9 mouse cellular contexts compared by ENCODE assay signal in the genomic region with DNA sequence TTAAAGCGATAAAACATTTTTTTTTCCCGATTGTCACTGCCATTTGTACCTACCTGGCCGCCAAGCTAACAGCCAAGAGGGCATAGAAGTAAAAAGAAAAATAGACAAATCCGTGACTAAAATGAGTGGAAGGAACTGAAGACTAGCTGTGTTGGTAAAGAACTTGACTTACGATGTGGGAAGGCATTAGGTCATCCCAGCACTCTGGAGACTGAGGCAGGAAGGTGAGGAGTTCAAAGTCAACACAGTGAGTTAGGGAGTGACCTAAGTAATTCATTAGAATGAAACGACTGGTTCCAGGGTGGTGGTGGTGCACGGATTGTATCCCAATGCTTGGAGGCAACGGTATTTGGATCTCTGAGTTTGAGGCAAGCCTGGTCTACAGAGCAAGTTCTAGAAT. TPM values are rescaled to one million over a fixed set of nuclear protein-coding genes. Genes with fewer than 3 reads are reported as not detected.
DNase-seq lines count a peak whose midpoint lies in the region; ATAC-seq lines count a peak whose summit lies in the region.
"Had no signal": no experiment of that assay in that cellular context is flagged by ENCODE, and none has a peak within 500 bp of the region (broad histone marks: within the 10 kb centered on the region; RNA-seq: fewer than 3 reads in every experiment).

No protein-coding gene starts in this region.

- peak overlapping the region; percentile 13; the same call in 1 of the 2 replicates for H3K4me3 ChIP-seq in kidney, embryonic 14.5 days (ENCODE audit: low read length)
- peak overlapping the region; percentile 80 for H3K4me3 ChIP-seq in embryonic facial prominence, embryonic 10.5 days
- peak overlapping the region; percentile 74 for H3K4me3 ChIP-seq in hindbrain, embryonic 15.5 days
- H3K4me3 ChIP-seq in midbrain, embryonic 16.5 days (ENCODE audit: low read depth, low read length): peak overlapping the region; percentile 85

- H3K9ac ChIP-seq in kidney, embryonic 14.5 days (ENCODE audit: low read depth, low read length): no peak overlapping the region
- no peak overlapping the region for H3K9ac ChIP-seq in hindbrain, embryonic 15.5 days
- H3K9ac ChIP-seq in midbrain, embryonic 16.5 days (ENCODE audit: low read depth, low read length): 0 out of 2 replicates have a peak overlapping the region, but pooled peaks have one; percentile 4

- no peak for ATAC-seq in kidney, embryonic 14.5 days (ENCODE audit: low FRiP score, low TSS enrichment)
- ATAC-seq in hindbrain, embryonic 15.5 days (ENCODE audit: low FRiP score, low read depth): 0 out of 2 replicates have a peak, but pooled peaks have one; percentile 40
- ATAC-seq in midbrain, embryonic 16.5 days: peak; percentile 43

- H3K4me2 ChIP-seq in kidney, embryonic 14.5 days (replicated peaks; ENCODE audit: low read depth, low read length): peak overlapping the region; percentile 6; the same call in 1 of the 2 replicates
- H3K4me2 ChIP-seq in hindbrain, embryonic 15.5 days: peak overlapping the region; percentile 40
- H3K4me2 ChIP-seq in midbrain, embryonic 16.5 days (ENCODE audit: low read length): peak overlapping the region; percentile 45

- no peak for DNase-seq in kidney, postnatal 10 days
- DNase-seq in embryonic facial prominence, embryonic 10.5 days (ENCODE audit: low spot score): no peak
- DNase-seq in cerebellum, postnatal 4 days (ENCODE audit: low spot score in 2 of 2): no peak
- no peak for DNase-seq in frontal cortex, postnatal 10 days (ENCODE audit: low spot score in 2 of 2)
- no peak for DNase-seq in urinary bladder, postnatal 25 days (ENCODE audit: low spot score)

- H3K9me3 ChIP-seq in kidney, embryonic 14.5 days (ENCODE audit: control insufficient read depth, low read length): no peaks in the 10 kb centered on the region
- no peaks in the 10 kb centered on the region for H3K9me3 ChIP-seq in embryonic facial prominence, embryonic 10.5 days
- H3K9me3 ChIP-seq in hindbrain, embryonic 15.5 days: no peaks in the 10 kb centered on the region
- no peaks in the 10 kb centered on the region for H3K9me3 ChIP-seq in midbrain, embryonic 16.5 days (replicated peaks; ENCODE audit: control insufficient read depth, low read length, poor library complexity, severe bottlenecking)

- no peaks in the 10 kb centered on the region for H3K27me3 ChIP-seq in kidney, embryonic 14.5 days (ENCODE audit: control insufficient read depth, insufficient read depth, low read length)
- H3K27me3 ChIP-seq in embryonic facial prominence, embryonic 10.5 days (replicated peaks; ENCODE audit: low read depth, poor library complexity, severe bottlenecking): no peaks in the 10 kb centered on the region
- H3K27me3 ChIP-seq in hindbrain, embryonic 15.5 days: no peaks in the 10 kb centered on the region
- no peaks in the 10 kb centered on the region for H3K27me3 ChIP-seq in midbrain, embryonic 16.5 days (ENCODE audit: control insufficient read depth, insufficient read depth, low read depth, low read length)
- H3K27me3 ChIP-seq: Patski had no signal

- H3K36me3 ChIP-seq in kidney, embryonic 14.5 days (ENCODE audit: control insufficient read depth, insufficient read depth, low read length): peaks cover 11% of the 10 kb centered on the region; the same call in 1 of the 2 replicates
- H3K36me3 ChIP-seq in embryonic facial prominence, embryonic 10.5 days (replicated peaks): peaks cover 28% of the 10 kb centered on the region
- H3K36me3 ChIP-seq in hindbrain, embryonic 15.5 days: peaks cover 5% of the 10 kb centered on the region; the same call in 1 of the 2 replicates
- H3K36me3 ChIP-seq in midbrain, embryonic 16.5 days (ENCODE audit: control insufficient read depth, insufficient read depth, low read length): peaks cover 5% of the 10 kb centered on the region; the same call in 1 of the 2 replicates

- 35% methylated on average over 8 of the region's 8 CpGs for WGBS in kidney, embryonic 14.5 days
- 47% methylated on average over 8 of the region's 8 CpGs for WGBS in embryonic facial prominence, embryonic 10.5 days
- 44% methylated on average over 8 of the region's 8 CpGs for WGBS in hindbrain, embryonic 15.5 days
- 41% methylated on average over 8 of the region's 8 CpGs for WGBS in midbrain, embryonic 16.5 days

- H3K27ac ChIP-seq in kidney, embryonic 14.5 days (ENCODE audit: low read depth, low read length): 0 out of 2 replicates have a peak overlapping the region, but pooled peaks have one; percentile 43
- peak overlapping the region; percentile 66 for H3K27ac ChIP-seq in embryonic facial prominence, embryonic 10.5 days (replicated peaks)
- peak overlapping the region; percentile 66 for H3K27ac ChIP-seq in hindbrain, embryonic 15.5 days (replicated peaks)
- H3K27ac ChIP-seq in midbrain, embryonic 16.5 days (ENCODE audit: low read length): peak overlapping the region; percentile 75

- H3K4me1 ChIP-seq in kidney, embryonic 14.5 days (ENCODE audit: control insufficient read depth, insufficient read depth, low read length): no peaks in the 10 kb centered on the region
- H3K4me1 ChIP-seq in embryonic facial prominence, embryonic 10.5 days: peaks cover 9% of the 10 kb centered on the region
- peaks cover 19% of the 10 kb centered on the region for H3K4me1 ChIP-seq in hindbrain, embryonic 15.5 days (replicated peaks)
- peaks cover 12% of the 10 kb centered on the region for H3K4me1 ChIP-seq in midbrain, embryonic 16.5 days (ENCODE audit: control insufficient read depth, insufficient read depth, low read length)

RNA-seq across cellular contexts. Expression of gene Lman2l, which starts 0.4 kb away (rescaled TPM):
- 33.6 and 33.7 TPM in 2 replicates for polyA plus RNA-seq in kidney, embryonic 14.5 days (2014; fragmentation: Nextera tagmentation; extraction: Ambion mirVana)
- 58.4 and 62.9 TPM in 2 replicates for polyA plus RNA-seq in embryonic facial prominence, embryonic 10.5 days (2016; fragmentation: Nextera tagmentation; extraction: Ambion mirVana)
- polyA plus RNA-seq in hindbrain, embryonic 15.5 days (2015; fragmentation: Nextera tagmentation; extraction: Ambion mirVana): 66.7 and 68.2 TPM in 2 replicates
- 65.7 and 73.0 TPM in 2 replicates for polyA plus RNA-seq in midbrain, embryonic 16.5 days (2015; fragmentation: Nextera tagmentation; extraction: Ambion mirVana)

RNA-seq across cellular contexts. Expression of gene Cnnm4, which starts 25.9 kb away (rescaled TPM):
- 12.8 and 13.1 TPM in 2 replicates for polyA plus RNA-seq in kidney, embryonic 14.5 days (2014; fragmentation: Nextera tagmentation; extraction: Ambion mirVana)
- 16.2 and 16.4 TPM in 2 replicates for polyA plus RNA-seq in embryonic facial prominence, embryonic 10.5 days (2016; fragmentation: Nextera tagmentation; extraction: Ambion mirVana)
- 10.8 TPM in 2 replicates for polyA plus RNA-seq in hindbrain, embryonic 15.5 days (2015; fragmentation: Nextera tagmentation; extraction: Ambion mirVana)
- polyA plus RNA-seq in midbrain, embryonic 16.5 days (2015; fragmentation: Nextera tagmentation; extraction: Ambion mirVana): 9.8 and 11.5 TPM in 2 replicates

Comparison
In these comparisons a context has a peak if more than half of its experiments do, and no peak if none do; other contexts are left out.
1. H3K4me3 ChIP-seq: peak in every context shown above with its lines; median percentile 85 in midbrain, embryonic 16.5 days; 80 in embryonic facial prominence, embryonic 10.5 days; 74 in hindbrain, embryonic 15.5 days; 13 in kidney, embryonic 14.5 days.